Mouse (Mus musculus): ENCODE data around the gene Arl10. TPM values are rescaled to one million over a fixed set of nuclear protein-coding genes. Genes with fewer than 3 reads are reported as not detected.
"Not testable (repeated sequence)": the region's sequence is repeated elsewhere in the genome, so short reads cannot be mapped to it uniquely, and the experiment has no call there.

Arl10 gene
- total and polyA plus RNA-seq, 3 experiments: 5.1 to 10.9 TPM; not detected in 1

DNA sequence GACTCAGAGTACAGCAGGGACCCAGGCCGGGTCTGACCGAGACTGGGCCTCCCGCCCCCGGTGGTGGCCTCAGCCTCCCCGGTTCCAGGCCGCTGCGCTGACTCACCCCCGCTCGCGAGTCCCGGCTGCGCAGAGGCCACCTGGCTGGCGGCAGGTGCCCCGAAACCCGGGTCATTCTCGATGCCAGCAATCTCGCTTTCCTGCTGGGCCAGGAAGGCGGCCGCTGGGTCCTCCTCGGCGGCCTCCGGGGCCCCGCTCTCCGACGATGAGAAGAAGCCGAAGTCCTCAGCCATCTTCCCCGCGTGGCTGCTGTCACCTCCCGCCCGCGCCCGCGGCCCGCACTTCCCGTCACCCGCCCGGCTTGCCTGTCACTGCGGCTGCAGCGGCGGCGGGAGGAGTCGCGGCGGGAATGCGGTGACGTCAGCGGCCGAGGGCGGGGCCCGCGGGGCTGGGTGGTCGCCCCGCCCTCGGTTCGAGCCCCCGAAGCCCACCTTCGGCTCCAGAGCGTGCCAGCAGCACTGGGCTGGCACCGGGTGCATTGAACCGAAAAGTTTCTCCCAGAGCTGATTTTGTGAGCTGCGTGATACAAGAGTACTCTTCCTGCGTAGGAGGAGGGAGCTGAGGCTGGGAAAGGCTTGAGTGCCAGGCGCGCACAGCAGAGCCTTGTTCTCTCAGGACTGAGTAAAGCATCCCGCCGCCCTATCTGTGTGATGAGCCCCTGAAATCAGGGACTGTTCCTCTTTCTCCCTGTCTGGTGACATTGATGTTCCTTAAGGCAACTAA lies 36.3 kb downstream of the Arl10 start, which contains the start of gene Cltb:
Gene Cltb, minus strand, starts transcription at position 373 of the 783 bp plus-strand sequence.
- Histone ChIP-seq H3K36me3 (ENCODE audit: control insufficient read depth in 1 of 2, insufficient read depth in 2 of 2, low read length in 2 of 2) (no peaks in the 10 kb centered on the region), H3K27ac (ENCODE audit: control insufficient read depth, low read depth, low read length) (no peak within 1 kb of the TSS), H3K4me1 (ENCODE audit: control insufficient read depth in 1 of 2, insufficient read depth in 2 of 2, low read length in 2 of 2) (peaks cover 0 to 5% of the 10 kb centered on the region in 2 experiments; a peak in 2 of 4 replicates), H3K9ac (ENCODE audit: control insufficient read depth, low read depth, low read length, poor library complexity, severe bottlenecking) (peak within 1 kb of the TSS; percentile 78), H3K9me3 (replicated peaks; ENCODE audit: insufficient read depth, low read length) (no peaks in the 10 kb centered on the region), H3K27me3 (ENCODE audit: control insufficient read depth in 1 of 2, insufficient read depth in 2 of 2, low read length in 2 of 2) (no peaks in the 10 kb centered on the region), H3K79me2 (ENCODE audit: control insufficient read depth, insufficient read depth, low read length, poor library complexity) (peaks cover 3% of the 10 kb centered on the region; the same call in 1 of the 2 replicates), H3K4me3 (ENCODE audit: control insufficient read depth in 1 of 2, insufficient read depth in 1 of 2, low read depth in 2 of 2, low read length in 2 of 2) (peak within 1 kb of the TSS; percentile 73 to 87)
- peak; percentile 80 for DNase-seq (ENCODE audit: low read depth, low spot score)
- TF ChIP-seq USF1 (IDR thresholded peaks at IDR 0.05; ENCODE audit: low read depth, low read length): no peak
- no peak for TF ChIP-seq TBP (IDR thresholded peaks at IDR 0.05; ENCODE audit: low read depth, low read length)
- TF ChIP-seq MAZ (IDR thresholded peaks at IDR 0.05; ENCODE audit: low read depth, low read length): peak; percentile 20; the same call in 1 of the 2 replicates
- TF ChIP-seq NELFE (IDR thresholded peaks at IDR 0.05; ENCODE audit: low read depth, low read length): peak; percentile 59
- 0 out of 2 replicates have a peak, but pooled peaks have one; percentile 46 for TF ChIP-seq HCFC1 (IDR thresholded peaks at IDR 0.05; ENCODE audit: low read depth, low read length)
- peak; percentile 51; the same call in 1 of the 2 replicates for TF ChIP-seq MXI1 (IDR thresholded peaks at IDR 0.05; ENCODE audit: low read depth, low read length)
- 0 out of 2 replicates have a peak, but pooled peaks have one; percentile 12 for TF ChIP-seq ETS1 (IDR thresholded peaks at IDR 0.05; ENCODE audit: low read depth, low read length)
- peak; percentile 42 to 60; a peak in 1 of 4 replicates for TF ChIP-seq POLR2A (IDR thresholded peaks at IDR 0.05; ENCODE audit: control insufficient read depth in 1 of 2, insufficient read depth in 1 of 2, low read depth in 1 of 2, low read length in 2 of 2, poor library complexity in 1 of 2)
- peak; percentile 45; the same call in 1 of the 2 replicates for TF ChIP-seq SIN3A (IDR thresholded peaks at IDR 0.05; ENCODE audit: low read length)
- no peak for TF ChIP-seq RAD21 (IDR thresholded peaks at IDR 0.05; ENCODE audit: low read depth, low read length)
- peak; percentile 53; the same call in 1 of the 2 replicates for TF ChIP-seq RCOR1 (IDR thresholded peaks at IDR 0.05; ENCODE audit: low read depth, low read length)

DNA sequence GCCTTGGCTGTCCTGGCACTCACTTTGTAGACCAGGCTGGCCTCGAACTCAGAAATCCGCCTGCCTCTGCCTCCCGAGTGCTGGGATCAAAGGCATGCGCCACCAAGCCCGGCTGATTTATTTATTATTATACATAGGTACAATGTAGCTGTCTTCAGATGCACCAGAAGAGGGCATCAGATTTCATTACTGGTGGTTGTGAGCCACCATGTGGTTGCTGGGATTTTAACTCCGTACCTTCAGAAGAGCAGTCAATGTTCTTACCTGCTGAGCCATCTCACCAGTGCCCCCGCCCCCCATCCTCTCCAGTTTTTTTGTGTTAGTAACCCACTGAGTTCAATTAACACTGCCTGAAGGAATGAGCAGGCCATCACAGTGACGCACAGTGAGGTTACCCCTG lies 38.3 kb downstream of the Arl10 start:
- not testable (repeated sequence) for H3K27me3 ChIP-seq (ENCODE audit: control insufficient read depth in 1 of 2, insufficient read depth in 2 of 2, low read length in 2 of 2); H3K79me2 ChIP-seq (ENCODE audit: control insufficient read depth, insufficient read depth, low read length, poor library complexity); H3K9ac ChIP-seq (ENCODE audit: control insufficient read depth, low read depth, low read length, poor library complexity, severe bottlenecking); H3K27ac ChIP-seq (ENCODE audit: control insufficient read depth, low read depth, low read length); H3K4me3 ChIP-seq (ENCODE audit: control insufficient read depth in 1 of 2, insufficient read depth in 1 of 2, low read depth in 2 of 2, low read length in 2 of 2); H3K9me3 ChIP-seq (replicated peaks; ENCODE audit: insufficient read depth, low read length); H3K4me1 ChIP-seq (ENCODE audit: control insufficient read depth in 1 of 2, insufficient read depth in 2 of 2, low read length in 2 of 2); H3K36me3 ChIP-seq (ENCODE audit: control insufficient read depth in 1 of 2, insufficient read depth in 2 of 2, low read length in 2 of 2)
- TF ChIP-seq CTCF (IDR thresholded peaks at IDR 0.05 in 2 of 3, conservative IDR thresholded peaks at IDR 0.05 in 1 of 3; ENCODE audit: control insufficient read depth in 1 of 3, insufficient read depth in 1 of 3, low read depth in 2 of 3, low read length in 3 of 3, poor library complexity in 1 of 3, severe bottlenecking in 1 of 3) (peak in 1 of 3 experiments; percentile 50; a peak in 2 of 6 replicates), MYC (IDR thresholded peaks at IDR 0.05; ENCODE audit: low read depth, low read length) (0 out of 2 replicates have a peak, but pooled peaks have one; percentile 33), RAD21 (IDR thresholded peaks at IDR 0.05; ENCODE audit: low read depth, low read length) (peak; percentile 10)
- DNase-seq (ENCODE audit: low read depth, low spot score): peak; percentile 31
